Mouse (Mus musculus) thymus, adult 18-20 months (tissue): ENCODE data around the gene Avpi1.

Source experiments
- DNase-seq, 2 experiments: peaks; one replicate each; pipeline ENCODE4 v3.0.0; 2022; ENCODE audit warnings: mixed read lengths in 2 of 2

Avpi1 gene

GRCm38 (mm10) chr19:42128787-42129508 lies at the start of gene Avpi1:
Gene Avpi1 (minus strand): TSS chr19:42129059.
- peak; percentile 95 to 97 for DNase-seq

GRCm38 (mm10) chr19:42177461-42177860 lies 48.6 kb upstream of the Avpi1 start:
- DNase-seq = no peak

GRCm38 (mm10) chr19:42176841-42177240 lies 48.0 kb upstream of the Avpi1 start:
- no peak for DNase-seq

- DNase-seq = peak; percentile 90 to 91
These were observed 41.4 kb upstream of the Avpi1 start for GRCm38 (mm10) chr19:42170025-42170969.

GRCm38 (mm10) chr19:42169322-42169975 lies 40.6 kb upstream of the Avpi1 start:
- no peak for DNase-seq

- no peak for DNase-seq
These were observed 38.6 kb upstream of the Avpi1 start for GRCm38 (mm10) chr19:42167489-42167888.

GRCm38 (mm10) chr19:42166766-42167165 lies 37.9 kb upstream of the Avpi1 start:
- no peak for DNase-seq

GRCm38 (mm10) chr19:42166130-42166529 lies 37.3 kb upstream of the Avpi1 start:
- peak; percentile 55 to 59 for DNase-seq

- no peak for DNase-seq
These were observed 35.3 kb upstream of the Avpi1 start for GRCm38 (mm10) chr19:42164188-42164587.

- DNase-seq = no peak
These were observed 34.9 kb upstream of the Avpi1 start, which contains the start of gene Zfyve27 for GRCm38 (mm10) chr19:42163764-42164163. Gene Zfyve27 (plus strand): TSS chr19:42163951.

- DNase-seq = no peak
These were observed 29.6 kb upstream of the Avpi1 start for GRCm38 (mm10) chr19:42158246-42159017.

- no peak for DNase-seq
These were observed 28.8 kb upstream of the Avpi1 start for GRCm38 (mm10) chr19:42157493-42158237.

GRCm38 (mm10) chr19:42151990-42152389 lies 23.1 kb upstream of the Avpi1 start:
- DNase-seq = peak; percentile 39 to 52

- no peak for DNase-seq
These were observed 19.7 kb upstream of the Avpi1 start for GRCm38 (mm10) chr19:42148569-42148860.

GRCm38 (mm10) chr19:42147769-42148568 lies 19.1 kb upstream of the Avpi1 start:
- peak in 1 of 2 experiments; percentile 21 for DNase-seq

- DNase-seq = peak; percentile 49
These were observed 18.4 kb upstream of the Avpi1 start, which contains the start of gene Marveld1 for GRCm38 (mm10) chr19:42147170-42147768. Gene Marveld1 (plus strand): TSS chr19:42147400.

GRCm38 (mm10) chr19:42146276-42147010 lies 17.6 kb upstream of the Avpi1 start:
- no peak for DNase-seq

- DNase-seq = no peak
These were observed 16.9 kb upstream of the Avpi1 start for GRCm38 (mm10) chr19:42145731-42146130.

GRCm38 (mm10) chr19:42145210-42145609 lies 16.4 kb upstream of the Avpi1 start:
- DNase-seq = no peak
